Mouse (Mus musculus): ENCODE results near the gene Ppp1r12c. TPM values are rescaled to one million over a fixed set of nuclear protein-coding genes. Genes with fewer than 3 reads are reported as not detected.
A peak's percentile ranks its signal among the peaks of the same experiment; 100 is the strongest.
"Not testable (repeated sequence)": the region's sequence is repeated elsewhere in the genome, so short reads cannot be mapped to it uniquely, and the experiment has no call there.

Gene Ppp1r12c
- polyA plus RNA-seq, 1 experiment from 2014 or later, result 59.7 TPM

DNA sequence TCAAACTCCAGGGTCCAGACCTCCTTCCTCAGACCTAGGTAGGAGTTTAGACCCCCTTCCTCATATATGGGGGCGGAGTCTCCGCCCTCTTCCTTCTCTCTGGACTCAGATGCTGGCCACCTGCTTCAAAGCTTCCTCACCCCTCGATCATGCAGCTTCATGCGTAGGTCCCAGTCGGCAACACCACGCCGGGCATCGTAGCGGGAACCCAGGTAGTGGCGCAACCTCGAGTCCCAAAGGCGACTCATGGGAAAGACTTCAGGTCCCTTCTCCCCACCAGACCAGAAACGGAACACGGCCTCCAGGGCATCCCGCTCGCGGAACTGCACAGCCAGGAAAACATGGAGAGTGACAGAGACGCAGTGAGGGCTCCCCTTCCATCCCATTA, 25.8 kb upstream of the Ppp1r12c start:
- H3K9me3 ChIP-seq, result no peaks in the 10 kb centered on the region
- peaks cover 18% of the 10 kb centered on the region for H3K27me3 ChIP-seq
- H3K36me3 ChIP-seq (replicated peaks), result no peaks in the 10 kb centered on the region
- H3K9ac ChIP-seq, result no peak overlapping the region; the same call in 1 of the 2 replicates
- peak overlapping the region; percentile 44 for H3K4me2 ChIP-seq
- no peak overlapping the region; the same call in 1 of the 2 replicates for H3K4me3 ChIP-seq (replicated peaks)
- WGBS, result 46% methylated on average over 18 of the region's 18 CpGs
- no peak overlapping the region for H3K27ac ChIP-seq
- peaks cover 21% of the 10 kb centered on the region for H3K4me1 ChIP-seq
- ATAC-seq (ENCODE audit: low FRiP score), result no peak

DNA sequence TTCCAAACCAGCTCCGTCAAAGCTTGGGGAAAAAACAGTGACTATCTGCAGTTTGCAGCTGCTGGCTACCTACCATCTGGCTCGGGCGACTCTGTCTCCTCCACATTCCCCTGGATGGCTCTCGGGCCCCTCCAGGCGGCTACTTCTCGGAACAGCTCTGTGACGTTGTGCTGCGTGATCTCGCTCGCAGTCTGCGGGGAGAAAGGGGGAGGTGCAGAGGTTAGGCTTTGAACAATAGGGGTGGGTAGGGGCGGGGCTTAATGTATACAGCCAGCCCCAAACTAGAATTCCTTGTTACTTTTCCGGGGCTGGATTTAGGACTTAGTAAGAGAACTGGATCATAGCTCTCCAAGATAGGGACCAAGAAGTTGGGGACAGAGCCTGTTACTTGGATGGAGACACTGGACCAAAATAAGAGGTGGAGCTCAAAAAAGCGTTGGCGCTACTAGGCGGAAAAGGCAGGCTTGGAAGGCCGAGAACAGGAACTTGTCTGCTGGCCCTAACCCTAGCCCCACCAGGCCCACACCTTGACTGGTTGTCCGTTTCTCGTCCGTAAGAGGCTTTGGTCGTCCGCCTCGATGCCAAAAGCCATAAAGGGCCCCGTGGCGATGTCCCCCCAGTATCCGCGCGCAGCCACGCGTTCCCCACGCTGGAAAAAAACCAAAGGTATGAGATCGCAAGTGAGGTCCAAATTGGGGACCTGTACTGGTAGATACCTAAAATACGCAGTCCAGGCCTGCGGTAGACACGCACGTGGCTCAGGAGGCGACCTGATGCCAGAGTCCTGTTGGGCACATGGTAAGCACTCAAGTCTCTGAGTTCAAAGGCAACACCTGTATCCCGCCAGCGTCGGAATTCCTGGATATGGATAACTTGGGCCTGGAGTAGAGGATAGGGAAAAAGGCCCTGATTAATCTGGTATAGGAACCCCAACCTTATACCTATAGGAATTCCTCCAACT, 25.1 kb upstream of the Ppp1r12c start:
- Histone ChIP-seq H3K27me3 (peaks cover 20% of the 10 kb centered on the region), H3K4me3 (replicated peaks) (peak overlapping the region; percentile 32), H3K36me3 (replicated peaks) (no peaks in the 10 kb centered on the region), H3K27ac (peak overlapping the region; percentile 19; the same call in 1 of the 2 replicates), H3K4me1 (peaks cover 14% of the 10 kb centered on the region), H3K9ac (0 out of 2 replicates have a peak overlapping the region, but pooled peaks have one; percentile 22), H3K9me3 (no peaks in the 10 kb centered on the region), H3K4me2 (peak overlapping the region; percentile 44)
- ATAC-seq (ENCODE audit: low FRiP score), result peak; percentile 91
- WGBS, result 25% methylated on average over 40 of the region's 40 CpGs

DNA sequence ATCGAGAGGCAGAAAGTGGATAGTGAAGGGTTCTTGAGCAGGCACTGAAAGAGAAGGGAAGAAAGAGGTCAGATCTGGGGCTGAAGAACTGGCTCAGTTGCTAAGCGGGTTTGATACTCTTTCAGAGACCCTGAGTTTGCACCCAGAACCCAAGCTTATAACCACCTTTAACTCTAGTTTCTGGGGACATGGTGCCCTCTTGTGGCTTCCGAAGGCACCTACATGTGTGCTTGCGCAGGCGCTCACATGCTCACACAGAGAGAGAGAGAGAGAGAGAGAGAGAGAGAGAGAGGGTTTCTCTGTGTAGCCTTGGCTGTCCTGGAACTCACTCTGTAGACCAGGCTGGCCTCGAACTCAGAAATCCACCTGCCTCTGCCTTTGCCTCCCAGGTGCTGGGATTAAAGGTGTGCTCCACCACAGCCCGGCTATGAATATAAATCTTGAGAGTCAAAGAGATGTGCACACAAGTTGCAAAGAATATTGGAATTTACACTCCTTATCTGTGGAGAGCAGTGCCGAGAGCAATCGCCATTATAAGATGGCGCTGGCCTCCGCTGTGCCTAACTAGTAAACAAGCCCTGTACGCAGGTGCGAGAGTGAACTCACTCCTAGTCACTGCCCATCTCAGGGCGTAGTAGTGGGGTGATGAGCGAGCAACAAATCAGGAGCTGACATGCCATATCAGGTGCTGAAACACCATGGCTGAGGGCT, 22.9 kb upstream of the Ppp1r12c start, which contains the start of gene Tnni3:
Gene Tnni3 (minus strand): TSS at position 18 of the 711 bp plus-strand sequence.
- ATAC-seq (ENCODE audit: low FRiP score); H3K36me3 ChIP-seq (replicated peaks); H3K9me3 ChIP-seq; H3K9ac ChIP-seq; H3K27ac ChIP-seq; H3K4me2 ChIP-seq; H3K4me3 ChIP-seq (replicated peaks): not testable (repeated sequence)
- H3K4me1 ChIP-seq, result peaks cover 21% of the 10 kb centered on the region
- H3K27me3 ChIP-seq, result peaks cover 34% of the 10 kb centered on the region
- WGBS, result 66% methylated on average over 15 of the region's 15 CpGs

DNA sequence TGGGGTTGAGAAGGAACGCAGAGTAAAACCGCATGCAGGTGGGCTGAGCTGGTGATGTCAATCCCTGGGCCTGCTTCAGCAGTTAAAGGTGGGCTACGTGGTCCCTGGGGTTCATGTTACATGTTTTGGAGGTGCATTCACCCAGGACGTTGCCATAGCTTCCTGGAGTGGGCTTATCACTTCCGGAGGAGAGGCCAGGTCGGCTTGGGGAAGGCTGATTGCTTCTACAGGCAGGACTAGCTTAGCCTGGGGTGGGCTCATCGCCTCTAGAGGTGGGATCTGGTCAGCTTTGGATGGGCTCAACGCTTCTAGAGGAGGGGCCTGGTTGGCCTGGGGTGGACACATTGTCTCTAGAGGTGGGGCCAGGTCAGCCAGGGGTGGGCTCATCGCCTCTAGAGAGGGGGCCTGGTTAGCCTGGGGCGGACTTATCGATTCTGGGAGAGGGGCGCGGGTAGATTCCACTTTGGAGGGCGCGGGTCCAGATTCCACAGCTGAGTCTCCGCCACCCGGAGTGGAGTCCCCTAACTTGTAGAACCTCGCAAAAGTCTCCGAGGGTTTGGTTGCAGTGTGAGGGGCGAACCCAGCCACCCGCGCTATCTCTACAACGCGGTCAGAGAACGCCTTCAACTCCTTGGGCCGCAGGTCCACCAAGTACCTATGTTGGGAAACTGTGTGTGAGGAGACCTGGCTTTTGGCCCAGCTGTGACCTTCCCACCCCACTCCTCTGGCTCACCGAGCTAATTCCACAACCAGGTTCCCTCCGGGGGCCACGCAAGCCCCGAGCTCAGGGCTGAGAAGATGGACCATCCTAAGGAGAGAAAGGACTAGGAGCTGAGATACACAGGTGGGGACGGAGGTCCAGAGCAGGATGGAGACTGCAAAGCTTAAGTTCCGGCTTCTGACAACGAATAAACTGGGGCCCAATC, 22.0 kb upstream of the Ppp1r12c start:
- WGBS, result 90% methylated on average over 33 of the region's 33 CpGs
- peaks cover 21% of the 10 kb centered on the region for H3K4me1 ChIP-seq
- no peak overlapping the region for H3K27ac ChIP-seq
- H3K4me2 ChIP-seq, result no peak overlapping the region
- no peaks in the 10 kb centered on the region for H3K9me3 ChIP-seq
- H3K27me3 ChIP-seq, result peaks cover 34% of the 10 kb centered on the region
- H3K36me3 ChIP-seq (replicated peaks), result no peaks in the 10 kb centered on the region
- no peak for ATAC-seq (ENCODE audit: low FRiP score)
- no peak overlapping the region for H3K4me3 ChIP-seq (replicated peaks)
- no peak overlapping the region for H3K9ac ChIP-seq

DNA sequence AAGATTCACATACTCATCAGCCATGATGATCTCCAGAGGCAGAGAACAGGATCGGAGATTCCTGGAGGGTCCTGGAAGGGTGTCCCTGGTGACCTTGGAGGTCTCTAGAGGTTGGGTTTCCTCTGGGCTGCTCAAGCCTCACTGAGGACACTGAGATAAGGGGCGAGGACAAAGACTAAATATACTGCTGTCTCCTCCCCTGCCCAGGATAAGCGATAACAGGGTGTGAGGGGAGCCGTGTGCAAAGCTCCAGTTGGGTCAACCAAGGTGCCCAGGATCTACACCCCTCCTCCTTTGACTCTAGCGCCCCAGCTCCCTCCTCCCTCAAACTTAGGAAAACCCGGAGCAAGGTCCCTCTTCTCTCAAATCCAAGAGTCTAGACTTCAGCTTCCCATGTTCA, 20.8 kb upstream of the Ppp1r12c start:
- WGBS, result 79% methylated on average over 6 of the region's 6 CpGs
- H3K27ac ChIP-seq, result no peak overlapping the region
- H3K27me3 ChIP-seq, result peaks cover 26% of the 10 kb centered on the region
- no peak overlapping the region for H3K9ac ChIP-seq
- no peaks in the 10 kb centered on the region for H3K36me3 ChIP-seq (replicated peaks)
- H3K4me1 ChIP-seq, result peaks cover 21% of the 10 kb centered on the region
- no peak overlapping the region for H3K4me2 ChIP-seq
- no peak for ATAC-seq (ENCODE audit: low FRiP score)
- no peak overlapping the region for H3K4me3 ChIP-seq (replicated peaks)
- no peaks in the 10 kb centered on the region for H3K9me3 ChIP-seq

DNA sequence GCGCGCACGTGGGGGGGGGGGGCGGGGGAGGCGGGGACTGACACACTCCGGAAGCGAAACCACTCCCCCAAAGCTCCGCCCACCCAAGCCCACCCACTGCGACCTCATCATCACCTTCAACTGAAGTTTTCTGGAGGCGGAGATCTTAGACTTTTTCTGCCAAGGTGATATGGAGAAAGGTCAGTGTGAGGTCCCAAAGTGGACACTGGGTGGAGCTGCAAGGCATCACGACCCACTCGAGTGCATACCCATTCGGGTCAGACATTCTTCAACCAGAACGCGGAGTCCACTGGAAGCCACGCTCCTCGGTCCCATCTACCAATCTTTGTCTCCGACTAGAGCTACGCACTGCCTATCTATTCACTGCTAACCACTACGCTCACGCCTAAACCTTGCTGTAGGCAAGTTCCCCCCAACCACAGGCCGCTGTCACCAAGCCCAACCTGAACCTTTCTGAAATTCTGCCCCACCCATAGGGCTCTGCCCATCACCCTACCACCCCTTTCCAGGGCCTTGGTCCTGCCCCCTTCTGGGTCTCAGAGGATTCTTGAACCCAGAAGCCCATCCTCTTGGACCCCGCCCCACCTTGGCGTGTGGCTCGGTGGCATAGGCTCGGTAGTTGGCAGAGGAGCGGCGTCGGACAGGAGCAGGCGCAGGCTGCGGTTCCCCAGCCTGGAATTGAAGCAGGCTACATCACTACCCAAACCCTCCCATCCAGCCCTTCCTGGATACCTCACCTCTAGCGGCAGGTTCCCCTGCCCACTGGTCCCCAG, 19.9 kb upstream of the Ppp1r12c start:
- Histone ChIP-seq H3K27me3 (peaks cover 22% of the 10 kb centered on the region), H3K9me3 (no peaks in the 10 kb centered on the region), H3K4me1 (peaks cover 20% of the 10 kb centered on the region), H3K4me2 (peak overlapping the region; percentile 50), H3K4me3 (replicated peaks) (peak overlapping the region; percentile 20), H3K27ac (no peak overlapping the region), H3K9ac (no peak overlapping the region), H3K36me3 (replicated peaks) (no peaks in the 10 kb centered on the region)
- WGBS, result 33% methylated on average over 31 of the region's 32 CpGs
- ATAC-seq (ENCODE audit: low FRiP score), result no peak

DNA sequence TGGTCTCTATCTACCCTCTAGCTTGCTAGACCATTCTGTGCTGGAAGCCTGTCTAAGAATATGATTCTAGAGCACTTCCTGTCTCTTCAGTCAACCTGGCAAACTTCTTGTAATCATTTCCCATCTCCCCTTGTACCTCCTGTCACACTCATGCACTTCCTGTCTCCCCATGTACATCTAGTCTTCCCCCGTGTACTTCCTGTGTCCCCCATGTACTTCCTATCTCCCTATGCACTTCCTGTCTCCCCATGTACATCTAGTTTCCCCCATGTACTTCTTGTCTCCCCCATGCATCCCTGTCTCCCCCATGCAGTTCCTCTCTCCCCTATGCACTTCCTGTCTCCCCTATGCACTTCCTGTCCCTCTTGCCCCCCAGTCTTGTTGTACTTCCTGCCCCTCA, 17.0 kb upstream of the Ppp1r12c start:
- no peak overlapping the region for H3K4me2 ChIP-seq
- no peaks in the 10 kb centered on the region for H3K36me3 ChIP-seq (replicated peaks)
- no peak overlapping the region for H3K27ac ChIP-seq
- 93% methylated on average over 1 of the region's 1 CpGs for WGBS
- H3K4me1 ChIP-seq, result peaks cover 32% of the 10 kb centered on the region
- no peak for ATAC-seq (ENCODE audit: low FRiP score)
- no peaks in the 10 kb centered on the region for H3K9me3 ChIP-seq
- H3K9ac ChIP-seq, result no peak overlapping the region
- H3K4me3 ChIP-seq (replicated peaks), result no peak overlapping the region
- H3K27me3 ChIP-seq, result peaks cover 22% of the 10 kb centered on the region

DNA sequence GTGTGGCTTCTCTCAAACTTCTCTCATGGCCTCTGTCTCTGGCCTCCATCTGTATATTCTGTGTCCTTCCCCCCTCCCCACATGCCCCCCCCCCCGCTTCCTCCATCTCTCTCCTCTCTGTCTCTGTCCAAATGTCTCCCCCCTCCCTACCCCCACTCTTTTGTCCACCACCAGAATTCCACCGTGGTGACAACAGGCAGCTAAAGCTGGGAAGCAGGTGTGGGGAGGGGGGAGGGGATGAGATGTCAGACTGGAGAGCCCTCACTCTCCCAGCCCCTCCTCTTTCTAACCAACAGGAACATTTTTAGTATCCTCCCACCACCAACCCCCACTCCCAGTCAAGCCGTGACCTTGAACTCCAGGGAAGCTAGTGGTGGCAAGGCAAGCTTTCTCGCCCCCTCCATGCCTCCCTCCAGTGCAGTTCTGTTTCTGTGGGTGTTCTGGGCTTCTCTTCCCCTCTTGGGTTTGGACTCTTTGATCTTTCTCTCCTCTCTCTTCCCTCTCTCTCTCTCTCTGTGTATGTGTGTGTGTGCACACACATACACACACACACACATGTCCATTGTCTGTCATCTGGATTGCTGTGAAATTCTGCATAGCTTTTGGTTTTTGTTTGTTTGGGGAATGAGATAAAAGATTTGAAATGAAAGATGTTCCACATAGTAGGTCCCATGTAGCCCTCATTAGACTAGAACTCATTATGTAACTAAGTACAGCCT, 15.0 kb upstream of the Ppp1r12c start, which contains the start of gene Tnnt1:
Gene Tnnt1 (minus strand): TSS at position 51 of the 719 bp plus-strand sequence.
- Histone ChIP-seq H3K9ac (no peak within 1 kb of the TSS), H3K4me2 (no peak within 1 kb of the TSS), H3K36me3 (replicated peaks) (no peaks in the 10 kb centered on the region), H3K27ac (no peak within 1 kb of the TSS), H3K4me1 (peaks cover 32% of the 10 kb centered on the region), H3K4me3 (replicated peaks) (no peak within 1 kb of the TSS), H3K27me3 (peaks cover 14% of the 10 kb centered on the region), H3K9me3 (no peaks in the 10 kb centered on the region)
- ATAC-seq (ENCODE audit: low FRiP score), result peak; percentile 47; the same call in 1 of the 2 replicates
- WGBS, result 16% methylated on average over 3 of the region's 4 CpGs

DNA sequence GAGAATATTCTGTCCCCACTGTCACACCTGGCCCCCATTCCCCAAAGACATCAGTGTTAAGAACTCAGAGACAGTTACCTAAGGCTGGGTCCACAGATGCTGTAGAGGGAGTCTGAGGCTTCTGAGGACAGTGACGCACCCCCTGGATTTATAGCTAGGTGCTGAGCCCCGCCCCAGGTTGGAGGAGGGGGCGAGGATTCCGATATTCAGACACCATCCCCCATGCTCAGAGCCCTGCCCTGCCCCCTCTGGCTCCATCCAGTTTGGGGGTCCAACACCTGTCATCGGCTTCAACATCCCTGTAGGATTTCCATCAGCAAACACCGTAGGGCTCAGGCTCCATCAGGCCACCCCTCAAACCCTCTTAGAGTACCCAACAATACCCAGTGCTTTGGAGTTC, 14.4 kb upstream of the Ppp1r12c start:
- no peak for ATAC-seq (ENCODE audit: low FRiP score)
- H3K36me3 ChIP-seq (replicated peaks), result no peaks in the 10 kb centered on the region
- no peak overlapping the region for H3K4me2 ChIP-seq
- H3K4me3 ChIP-seq (replicated peaks), result no peak overlapping the region
- H3K27me3 ChIP-seq, result peaks cover 9% of the 10 kb centered on the region
- peaks cover 28% of the 10 kb centered on the region for H3K4me1 ChIP-seq
- 52% methylated on average over 6 of the region's 6 CpGs for WGBS
- H3K27ac ChIP-seq, result no peak overlapping the region
- H3K9me3 ChIP-seq, result no peaks in the 10 kb centered on the region
- H3K9ac ChIP-seq, result no peak overlapping the region

DNA sequence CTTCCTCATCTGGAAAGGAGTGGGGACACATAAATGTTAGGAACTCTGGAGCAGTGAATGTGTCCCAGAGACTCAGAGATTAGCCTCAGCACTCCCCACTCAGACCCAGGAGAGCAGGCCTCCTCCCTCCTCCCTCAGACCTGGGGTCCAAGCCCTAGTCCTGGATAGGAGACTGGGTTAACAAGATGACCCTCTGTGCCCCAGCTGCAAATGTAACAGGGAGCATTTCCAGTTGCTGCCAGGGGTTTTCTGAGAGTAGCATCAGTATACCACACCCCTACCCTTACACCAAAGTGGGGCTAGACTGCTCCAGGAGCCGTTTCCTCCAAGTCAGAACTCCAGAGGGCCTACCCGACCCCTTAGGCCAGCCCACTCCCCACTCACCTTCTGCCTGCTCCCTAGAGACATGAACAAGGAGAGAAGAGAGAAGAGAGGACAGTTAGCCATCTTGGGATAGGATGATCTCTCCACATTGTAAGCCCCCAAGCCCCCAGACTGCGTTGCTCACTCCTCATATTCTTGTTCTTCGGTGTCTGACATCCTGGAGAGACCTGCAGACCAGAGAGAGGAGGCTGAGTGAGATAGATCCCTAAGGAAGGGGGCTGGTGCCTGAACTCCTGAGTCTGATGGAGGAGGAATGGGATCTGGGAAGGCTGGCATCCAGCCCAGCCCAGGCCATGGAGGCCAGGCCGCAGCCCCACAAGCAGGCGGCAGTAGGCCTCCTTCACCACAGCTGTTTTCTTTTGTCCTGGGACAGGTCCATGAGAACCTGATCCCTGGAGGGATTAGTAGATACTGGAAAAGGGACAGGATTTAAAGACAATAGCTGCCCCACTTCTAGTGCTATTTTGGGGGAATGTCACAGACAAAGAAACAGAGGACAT, 12.6 kb upstream of the Ppp1r12c start:
- H3K4me1 ChIP-seq, result peaks cover 37% of the 10 kb centered on the region
- no peaks in the 10 kb centered on the region for H3K36me3 ChIP-seq (replicated peaks)
- no peak overlapping the region for H3K27ac ChIP-seq
- no peak overlapping the region for H3K9ac ChIP-seq
- WGBS, result 51% methylated on average over 6 of the region's 6 CpGs
- no peak overlapping the region for H3K4me2 ChIP-seq
- ATAC-seq (ENCODE audit: low FRiP score), result no peak
- peaks cover 4% of the 10 kb centered on the region; the same call in 1 of the 2 replicates for H3K27me3 ChIP-seq
- H3K4me3 ChIP-seq (replicated peaks), result no peak overlapping the region
- H3K9me3 ChIP-seq, result no peaks in the 10 kb centered on the region
